Mouse (Mus musculus) macrophage (primary cell): ENCODE measurements around the gene Clasp1. TPM values are rescaled to one million over a fixed set of nuclear protein-coding genes. Genes with fewer than 3 reads are reported as not detected.

Experiments used
- H3K27ac ChIP-seq: fragments of 350-480 bp; formaldehyde crosslinking; 2 replicates; pipeline ENCODE4 v1.9.0; 2021
- H3K36me3 ChIP-seq: fragments of 350-480 bp; formaldehyde crosslinking; 2 replicates; pipeline ENCODE4 v1.9.0; 2021; ENCODE audit errors: inconsistent target
- H3K4me3 ChIP-seq: fragments of 350-480 bp; formaldehyde crosslinking; 2 replicates; pipeline ENCODE4 v1.9.0; 2021; ENCODE audit errors: inconsistent target
- H3K79me2 ChIP-seq: fragments of 350-480 bp; formaldehyde crosslinking; 2 replicates; pipeline ENCODE4 v1.9.0; 2021; ENCODE audit errors: inconsistent target
- WGBS: methylation state at CpG from one replicate; pipeline ENCODE4 v1.1.7; 2026; ENCODE audit warnings: inconsistent platforms; ENCODE audit not compliant: missing documents; 5-methylcytosine and 5-hydroxymethylcytosine counted together
- polyA plus RNA-seq: library from polyadenylated mRNA; stranded (reverse); fragments of 250-400 nt; gene quantifications from 3 replicates; pipeline ENCODE4 v1.2.4, GENCODE M21; 2018; ENCODE audit warnings: inconsistent platforms

Gene Clasp1
- polyA plus RNA-seq, 1 experiment from 2014 or later, result 19.4 TPM

DNA sequence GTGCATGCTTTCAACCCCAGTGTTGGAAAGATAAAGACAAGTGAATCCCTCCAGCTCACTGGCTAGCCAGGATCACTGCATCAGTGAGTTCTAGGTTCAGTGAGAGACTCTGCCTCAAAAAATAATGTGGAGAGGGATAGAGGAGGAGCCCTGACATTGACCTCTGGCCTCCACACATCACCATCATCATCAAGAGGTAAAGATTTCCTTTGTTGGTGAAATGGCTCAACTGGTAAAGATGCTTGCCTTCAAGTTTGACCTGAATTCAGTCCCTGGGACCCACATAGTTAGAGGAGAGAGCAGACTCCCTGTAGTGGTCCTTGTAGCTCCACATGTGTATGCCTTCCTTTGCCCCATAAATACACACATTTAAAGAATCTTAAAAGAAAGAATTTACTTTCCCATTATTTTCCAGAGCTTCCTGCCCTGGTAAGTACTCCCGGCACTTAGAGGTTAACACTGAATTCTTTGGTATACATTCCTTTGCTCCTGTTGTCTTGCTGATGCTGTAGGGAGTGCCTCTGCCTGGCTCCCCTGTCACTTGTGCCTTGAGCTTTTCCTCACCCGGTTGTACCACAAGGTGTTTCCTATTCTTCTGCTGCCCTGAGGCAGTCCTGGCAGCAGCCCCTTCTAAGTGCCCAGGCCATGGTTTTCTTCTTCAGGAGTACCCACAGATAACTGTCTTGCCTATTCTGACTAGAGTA, 253.6 kb downstream of the Clasp1 start:
- Histone ChIP-seq H3K79me2 (no peaks in the 10 kb centered on the region), H3K36me3 (no peaks in the 10 kb centered on the region), H3K4me3 (no peak overlapping the region), H3K27ac (no peak overlapping the region)
- WGBS, result 92% methylated on average over 2 of the region's 2 CpGs

- no peak overlapping the region for H3K27ac ChIP-seq
- no peak overlapping the region for H3K4me3 ChIP-seq
- no peaks in the 10 kb centered on the region for H3K79me2 ChIP-seq
- WGBS, result 88% methylated on average over 9 of the region's 9 CpGs
- H3K36me3 ChIP-seq, result no peaks in the 10 kb centered on the region
Observed at GRCm38 (mm10) chr1:118643138-118643979, 254.5 kb downstream of the Clasp1 start.

GRCm38 (mm10) chr1:118645701-118646100, 256.8 kb downstream of the Clasp1 start:
- Histone ChIP-seq H3K36me3 (no peaks in the 10 kb centered on the region), H3K4me3 (no peak overlapping the region), H3K27ac (no peak overlapping the region), H3K79me2 (no peaks in the 10 kb centered on the region)
- 82% methylated on average over 4 of the region's 4 CpGs for WGBS

DNA sequence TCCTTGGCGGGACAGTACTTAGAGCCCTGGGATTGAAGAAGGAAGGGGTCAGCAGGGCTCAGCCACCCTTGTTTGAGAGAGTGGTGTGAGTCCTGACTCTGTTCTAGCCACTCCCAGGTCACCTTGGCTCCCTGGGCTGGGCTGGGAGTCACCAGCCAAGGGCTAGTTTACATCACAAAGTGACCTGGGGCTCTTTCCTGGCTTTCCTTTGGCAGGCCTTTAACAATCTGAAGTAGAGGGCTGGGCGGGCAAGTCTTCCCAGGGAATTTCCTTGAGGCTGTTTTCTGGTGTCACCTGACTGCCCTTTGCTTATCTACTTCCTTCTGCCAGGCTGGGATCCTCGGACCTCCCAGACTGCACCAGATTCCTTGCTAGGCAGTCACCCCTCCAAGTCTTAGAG, 259.2 kb downstream of the Clasp1 start:
- 63% methylated on average over 3 of the region's 3 CpGs for WGBS
- no peaks in the 10 kb centered on the region for H3K79me2 ChIP-seq
- H3K36me3 ChIP-seq, result no peaks in the 10 kb centered on the region
- no peak overlapping the region for H3K27ac ChIP-seq
- no peak overlapping the region for H3K4me3 ChIP-seq

DNA sequence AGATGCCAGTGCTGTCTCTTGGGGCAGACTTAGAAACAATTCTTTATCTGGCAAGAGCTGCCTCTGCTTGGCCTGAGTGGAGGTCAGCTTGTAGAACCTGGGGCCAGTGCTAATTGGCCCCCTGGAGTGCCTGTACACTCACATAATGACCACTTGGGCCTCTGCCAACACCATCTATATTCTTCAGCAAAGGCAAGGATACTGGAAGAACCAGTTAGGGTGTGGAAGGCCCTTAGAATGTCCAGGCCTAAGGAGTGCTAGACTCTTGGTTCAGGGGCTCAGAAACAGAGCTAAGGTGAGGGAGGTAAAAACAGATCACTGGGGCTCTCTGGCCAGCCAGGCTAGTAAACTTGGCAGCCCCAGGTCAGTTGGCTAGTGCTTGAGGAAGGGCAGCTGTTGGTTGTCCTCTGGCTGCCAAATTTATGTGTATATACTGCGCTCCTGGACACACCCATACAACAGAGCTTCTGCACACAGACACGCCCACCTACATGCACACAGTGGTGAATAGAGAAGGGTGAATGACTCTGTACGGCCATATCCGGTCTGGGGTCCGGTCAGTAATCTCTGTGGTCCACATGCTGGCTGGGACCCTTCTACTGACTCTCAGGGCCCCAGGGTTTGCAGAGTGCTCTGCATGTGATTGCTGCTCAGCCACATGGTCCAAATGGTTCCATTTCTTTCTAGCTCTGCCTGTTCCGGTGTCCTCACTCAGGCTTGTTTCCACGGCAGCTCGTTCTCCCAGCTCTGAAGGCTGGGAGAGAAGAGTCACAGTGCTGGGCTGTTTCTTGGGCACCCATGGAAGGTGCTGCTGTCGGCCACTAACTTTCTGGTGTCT, 261.3 kb downstream of the Clasp1 start:
- Histone ChIP-seq H3K79me2 (no peaks in the 10 kb centered on the region), H3K27ac (no peak overlapping the region), H3K36me3 (no peaks in the 10 kb centered on the region), H3K4me3 (no peak overlapping the region)
- WGBS, result 86% methylated on average over 9 of the region's 9 CpGs

DNA sequence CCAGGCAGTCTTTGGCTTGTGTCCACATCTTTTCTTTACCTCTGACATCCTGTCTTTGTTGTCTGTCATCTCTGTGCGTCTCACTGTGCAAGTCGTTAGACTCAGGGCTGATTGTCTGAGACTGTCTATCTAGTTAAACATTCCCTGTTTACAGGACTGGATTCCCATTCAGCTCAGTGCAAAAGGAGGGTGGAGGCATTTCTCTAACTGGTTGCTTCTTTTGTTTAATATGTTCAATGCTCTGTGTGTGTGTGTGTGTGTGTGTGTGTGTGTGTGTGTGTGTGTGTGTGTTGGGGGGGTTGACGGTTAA, 261.9 kb downstream of the Clasp1 start:
- Histone ChIP-seq H3K79me2 (no peaks in the 10 kb centered on the region), H3K36me3 (no peaks in the 10 kb centered on the region), H3K4me3 (no peak overlapping the region), H3K27ac (no peak overlapping the region)
- WGBS, result 76% methylated on average over 2 of the region's 3 CpGs

DNA sequence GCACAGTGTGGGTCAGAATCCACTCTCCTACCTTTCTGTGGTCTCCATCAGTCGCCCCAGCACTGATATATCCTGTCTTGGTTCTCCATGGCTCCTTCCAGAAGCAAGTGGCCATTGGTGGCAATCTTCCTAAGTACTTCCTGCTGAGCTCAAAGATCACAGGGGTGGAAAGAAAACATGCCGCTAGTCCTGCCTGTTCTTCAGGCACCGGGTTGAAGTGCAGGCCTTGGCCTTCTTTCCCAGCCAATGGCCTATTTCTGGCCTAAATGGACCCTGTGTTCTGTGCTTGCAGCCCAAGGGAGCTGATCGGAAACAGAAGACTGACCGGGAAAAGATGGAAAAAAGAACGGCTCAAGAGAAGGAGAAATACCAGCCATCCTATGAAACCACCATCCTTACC, 269.9 kb downstream of the Clasp1 start:
- Histone ChIP-seq H3K36me3 (no peaks in the 10 kb centered on the region), H3K27ac (no peak overlapping the region), H3K79me2 (no peaks in the 10 kb centered on the region), H3K4me3 (no peak overlapping the region)
- WGBS, result 89% methylated on average over 6 of the region's 6 CpGs

- H3K79me2 ChIP-seq, result no peaks in the 10 kb centered on the region
- no peak overlapping the region for H3K27ac ChIP-seq
- WGBS, result 83% methylated on average over 3 of the region's 3 CpGs
- no peaks in the 10 kb centered on the region for H3K36me3 ChIP-seq
- H3K4me3 ChIP-seq, result no peak overlapping the region
Observed at GRCm38 (mm10) chr1:118660880-118661465, 272.1 kb downstream of the Clasp1 start.

Other genes starting within 250 kb of the Clasp1 start
- not detected in 3 replicates for gene Gm29106, start 212.5 kb upstream of the Clasp1 start, polyA plus RNA-seq
- gene Tsn, start 77.3 kb upstream of the Clasp1 start, polyA plus RNA-seq, result 28.3 to 89.6 TPM (median 56.9 TPM) in 3 replicates
- 20.9 to 59.8 TPM (median 57.2 TPM) in 3 replicates for gene Nifk, start 67.2 kb upstream of the Clasp1 start, polyA plus RNA-seq
- gene Tfcp2l1, start 238.9 kb downstream of the Clasp1 start, polyA plus RNA-seq, result 0.03 TPM in 1 of 3 replicates, not detected in the others